Mouse (Mus musculus): ENCODE measurements around the gene Phtf2. TPM values are rescaled to one million over a fixed set of nuclear protein-coding genes. Genes with fewer than 3 reads are reported as not detected.

The Phtf2 gene
- total RNA-seq, 4 experiments from 2014 or later = 14.1 to 16.6 (median 15.0) TPM

Other genes starting within 250 kb of the Phtf2 start
- 10 to 100 TPM; 23.1 to 25.3 (median 24.4) TPM for gene Tmem60, start 67 bp upstream of the Phtf2 start, total RNA-seq (2022)
- gene Rsbn1l, start 74.3 kb upstream of the Phtf2 start, total RNA-seq (2022) = 10 to 100 TPM; 17.9 to 19.3 (median 19.0) TPM
- gene Ptpn12, start 173.8 kb upstream of the Phtf2 start, total RNA-seq (2022) = 10 to 100 TPM; 33.5 to 42.5 (median 37.1) TPM

Data from left cerebral cortex, adult 8-10 months (tissue).